Mouse (Mus musculus): Measurements from ENCODE around the gene Zzz3. TPM values are rescaled to one million over a fixed set of nuclear protein-coding genes. Genes with fewer than 3 reads are reported as not detected.

Zzz3 gene
- total and polyA plus RNA-seq, 3 experiments, result 64.2 to 116 (median 94.9) TPM

DNA sequence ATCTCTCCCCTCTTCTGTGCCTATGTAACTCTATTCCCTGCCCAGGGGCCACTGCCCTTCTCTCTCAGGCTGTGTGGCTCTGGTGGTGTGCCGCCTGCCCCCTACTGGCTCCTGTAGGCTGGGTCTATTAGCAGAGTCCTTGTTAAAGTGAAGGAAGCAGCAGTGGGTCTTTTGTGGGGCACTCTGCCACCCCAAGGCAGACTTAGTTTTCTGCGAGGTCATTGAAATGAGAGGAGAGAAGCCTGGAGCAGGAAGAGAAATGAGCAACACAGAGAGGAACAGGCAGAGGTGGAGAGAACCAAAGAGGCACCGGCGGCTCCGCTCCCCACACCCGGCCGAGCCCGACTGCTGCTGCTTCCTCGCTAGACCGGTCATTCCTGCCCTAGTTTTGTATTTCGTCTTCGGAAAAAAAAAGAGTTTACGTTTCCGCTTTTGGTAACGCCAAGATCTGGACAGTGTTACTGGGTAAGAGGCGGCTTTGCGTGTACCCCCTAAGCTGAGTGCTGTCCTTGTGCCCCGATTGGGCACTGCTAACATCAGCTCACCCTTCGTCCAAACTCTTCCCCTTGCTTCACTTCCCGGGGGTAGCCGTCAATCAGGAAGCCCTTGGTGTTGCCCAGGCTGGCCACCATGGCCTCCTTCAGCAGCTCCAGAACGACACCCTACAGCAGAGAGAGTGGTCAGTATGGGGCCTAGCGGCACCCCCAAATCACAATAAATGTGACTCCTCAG lies 82.7 kb downstream of the Zzz3 start (continued):
- peak; percentile 23; the same call in 1 of the 2 replicates for TF ChIP-seq EP300 (IDR thresholded peaks at IDR 0.05; ENCODE audit: low read length)
- no peak for TF ChIP-seq GABPA (IDR thresholded peaks at IDR 0.05; ENCODE audit: insufficient replicate concordance, low read depth, low read length)
- TF ChIP-seq RCOR1 (conservative IDR thresholded peaks at IDR 0.05; ENCODE audit: low read depth, low read length), result no peak
- no peak; the same call in 1 of the 2 replicates for TF ChIP-seq MYC (IDR thresholded peaks at IDR 0.05; ENCODE audit: low read depth, low read length)
- TF ChIP-seq TCF12 (IDR thresholded peaks at IDR 0.05; ENCODE audit: low read depth, low read length), result peak; percentile 71
- peak; percentile 63 for TF ChIP-seq POLR2A (IDR thresholded peaks at IDR 0.05; ENCODE audit: low read depth, low read length)
- TF ChIP-seq POLR2AphosphoS2 (IDR thresholded peaks at IDR 0.05; ENCODE audit: low read depth, low read length), result no peak; the same call in 1 of the 2 replicates
- TF ChIP-seq ZNF384 (IDR thresholded peaks at IDR 0.05; ENCODE audit: low read depth, low read length), result no peak; the same call in none of the 2 replicates
- TF ChIP-seq ZC3H11A (IDR thresholded peaks at IDR 0.05; ENCODE audit: low read depth, low read length), result peak; percentile 45
- no peak for TF ChIP-seq USF1 (IDR thresholded peaks at IDR 0.05; ENCODE audit: low read depth, low read length)
- no peak for TF ChIP-seq JUN (IDR thresholded peaks at IDR 0.05; ENCODE audit: insufficient read depth, low read depth, low read length)
- no peak for TF ChIP-seq JUND (conservative IDR thresholded peaks at IDR 0.05; ENCODE audit: low read depth, low read length)
- no peak for TF ChIP-seq MAX (IDR thresholded peaks at IDR 0.05; ENCODE audit: low read length)

DNA sequence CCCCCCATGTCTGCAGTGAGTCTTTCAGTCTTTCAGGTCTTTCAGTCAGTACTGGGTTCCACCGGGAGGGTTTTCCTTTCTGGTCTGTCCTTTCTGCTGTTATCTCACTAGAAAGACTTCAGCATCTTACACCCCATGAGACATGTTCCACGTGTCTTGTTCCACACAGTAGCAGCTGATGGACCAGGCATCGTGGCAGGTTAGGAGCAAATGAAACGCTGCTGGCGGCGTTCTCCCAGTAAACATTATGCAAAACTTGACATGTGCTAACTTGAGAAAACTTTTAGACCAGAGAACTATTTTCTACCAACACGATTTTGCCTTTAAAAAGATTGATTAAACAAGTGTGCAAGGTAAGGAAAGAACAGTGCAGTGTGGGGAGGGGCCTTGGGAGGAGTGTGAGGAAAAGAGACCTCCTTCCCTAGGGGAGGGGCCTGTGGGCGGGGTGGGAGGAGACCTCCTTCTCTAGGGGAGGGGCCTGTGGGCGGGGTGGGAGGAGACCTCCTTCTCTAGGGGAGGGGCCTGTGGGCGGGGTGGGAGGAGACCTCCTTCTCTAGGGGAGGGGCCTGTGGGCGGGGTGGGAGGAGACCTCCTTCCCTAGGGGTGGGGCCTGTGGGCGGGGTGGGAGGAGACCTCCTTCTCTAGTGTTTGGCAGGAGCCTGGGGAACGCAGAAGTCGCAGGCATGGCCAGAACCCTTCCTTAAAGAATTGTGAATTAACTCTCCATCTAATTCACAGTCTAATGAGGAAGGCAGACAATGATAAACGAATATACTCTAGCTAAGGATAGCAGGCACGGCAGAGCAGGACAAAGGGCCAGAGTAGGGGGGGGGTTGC lies 83.5 kb downstream of the Zzz3 start:
- Histone ChIP-seq H3K36me3 (replicated peaks in 1 of 2; ENCODE audit: control insufficient read depth in 1 of 2, insufficient read depth in 1 of 2, low read length in 1 of 2) (peaks cover 0 to 5% of the 10 kb centered on the region in 2 experiments), H3K4me2 (ENCODE audit: insufficient read depth, low read depth, poor library complexity, severe bottlenecking) (peak overlapping the region; percentile 93), H3K27me3 (replicated peaks) (no peaks in the 10 kb centered on the region), H3K27ac (ENCODE audit: insufficient read depth, low read depth) (peak overlapping the region; percentile 40), H3K9me3 (replicated peaks; ENCODE audit: low read length) (no peaks in the 10 kb centered on the region), H3K79me2 (replicated peaks; ENCODE audit: control insufficient read depth, extremely low read depth, insufficient read depth, poor library complexity, severe bottlenecking) (no peaks in the 10 kb centered on the region), H3K4me3 (replicated peaks in 1 of 3; ENCODE audit: low read depth in 2 of 3, low read length in 2 of 3, poor library complexity in 1 of 3) (peak overlapping the region; percentile 56 to 81 (median 70)), H3K4me1 (ENCODE audit: control insufficient read depth in 1 of 2, insufficient read depth in 2 of 2) (peaks cover 13 to 28% of the 10 kb centered on the region in 2 experiments), H3K9ac (ENCODE audit: insufficient read depth, low read depth) (peak overlapping the region; percentile 79)
- dilution Hi-C loops (cut with MboI; ENCODE audit: extremely low pct_ligation_motif_present, extremely low pct_unique_long_range_greater_than_20kb, low sequenced_read_pairs), result no loop called here
- DNase-seq (ENCODE audit: extremely low read depth), result peak; percentile 90
- in situ Hi-C loops (cut with MboI; ENCODE audit: low pct_ligation_motif_present, low pct_unique_long_range_greater_than_20kb, low sequenced_read_pairs), result loop anchor here (5.0 to 10.0 kb wide), 3 partner anchors 82 to 278 kb away; partner anchors contain the start of genes Pigk and Zzz3
- TF ChIP-seq HCFC1 (IDR thresholded peaks at IDR 0.05; ENCODE audit: low read depth, low read length) (no peak), MXI1 (IDR thresholded peaks at IDR 0.05; ENCODE audit: low read depth, low read length) (peak; percentile 98), BHLHE40 (IDR thresholded peaks at IDR 0.05; ENCODE audit: low read depth, low read length) (0 out of 2 replicates have a peak, but pooled peaks have one; percentile 50), MAFK (IDR thresholded peaks at IDR 0.05; ENCODE audit: insufficient replicate concordance, low read length) (no peak), EP300 (IDR thresholded peaks at IDR 0.05; ENCODE audit: low read length) (0 out of 2 replicates have a peak, but pooled peaks have one; percentile 21), RAD21 (IDR thresholded peaks at IDR 0.05; ENCODE audit: low read depth, low read length) (no peak), E2F4 (IDR thresholded peaks at IDR 0.05; ENCODE audit: insufficient replicate concordance, low read depth, low read length) (no peak), JUN (IDR thresholded peaks at IDR 0.05; ENCODE audit: insufficient read depth, low read depth, low read length) (no peak), TBP (conservative IDR thresholded peaks at IDR 0.05; ENCODE audit: low read depth, low read length) (no peak), ETS1 (conservative IDR thresholded peaks at IDR 0.05; ENCODE audit: low read depth, low read length) (no peak), SMC3 (IDR thresholded peaks at IDR 0.05; ENCODE audit: low read depth, low read length) (no peak), POLR2AphosphoS2 (IDR thresholded peaks at IDR 0.05; ENCODE audit: low read depth, low read length) (no peak), CTCF (conservative IDR thresholded peaks at IDR 0.05 in 1 of 2, IDR thresholded peaks at IDR 0.05 in 1 of 2; ENCODE audit: low read depth in 2 of 2, low read length in 2 of 2) (no peak), JUND (conservative IDR thresholded peaks at IDR 0.05; ENCODE audit: low read depth, low read length) (no peak), ZKSCAN1 (IDR thresholded peaks at IDR 0.05; ENCODE audit: borderline replicate concordance, low read depth, low read length) (no peak), GABPA (IDR thresholded peaks at IDR 0.05; ENCODE audit: insufficient replicate concordance, low read depth, low read length) (no peak), IRF4 (IDR thresholded peaks at IDR 0.05; ENCODE audit: low read depth, low read length) (no peak), ZC3H11A (IDR thresholded peaks at IDR 0.05; ENCODE audit: low read depth, low read length) (no peak), ELF1 (IDR thresholded peaks at IDR 0.05; ENCODE audit: low read depth, low read length) (no peak), MEF2A (IDR thresholded peaks at IDR 0.05; ENCODE audit: borderline replicate concordance, low read depth, low read length) (no peak), UBTF (IDR thresholded peaks at IDR 0.05; ENCODE audit: low read depth, low read length) (no peak), SIN3A (IDR thresholded peaks at IDR 0.05; ENCODE audit: low read length) (peak; percentile 94), USF1 (IDR thresholded peaks at IDR 0.05; ENCODE audit: low read depth, low read length) (no peak), MYC (IDR thresholded peaks at IDR 0.05; ENCODE audit: low read depth, low read length) (peak; percentile 93), CHD1 (IDR thresholded peaks at IDR 0.05; ENCODE audit: low read depth, low read length) (peak; percentile 63; the same call in 1 of the 2 replicates), TCF12 (IDR thresholded peaks at IDR 0.05; ENCODE audit: low read depth, low read length) (no peak), ZNF384 (IDR thresholded peaks at IDR 0.05; ENCODE audit: low read depth, low read length) (no peak), RCOR1 (conservative IDR thresholded peaks at IDR 0.05; ENCODE audit: low read depth, low read length) (no peak), PAX5 (IDR thresholded peaks at IDR 0.05; ENCODE audit: low read length) (no peak)

Measured in CH12.LX (cell line).